Mouse (Mus musculus) cerebellum, adult (tissue): ENCODE measurements around the gene 3110009E18Rik.

Source experiments
- ATAC-seq: cut with Nextera tagmentation; 2 replicates; pipeline ENCODE4 v1.9.2; 2017; ENCODE audit warnings: mild to moderate bottlenecking, moderate library complexity, mixed read lengths; ENCODE audit not compliant: insufficient number of reproducible peaks, low FRiP score, low TSS enrichment

3110009E18Rik gene

DNA sequence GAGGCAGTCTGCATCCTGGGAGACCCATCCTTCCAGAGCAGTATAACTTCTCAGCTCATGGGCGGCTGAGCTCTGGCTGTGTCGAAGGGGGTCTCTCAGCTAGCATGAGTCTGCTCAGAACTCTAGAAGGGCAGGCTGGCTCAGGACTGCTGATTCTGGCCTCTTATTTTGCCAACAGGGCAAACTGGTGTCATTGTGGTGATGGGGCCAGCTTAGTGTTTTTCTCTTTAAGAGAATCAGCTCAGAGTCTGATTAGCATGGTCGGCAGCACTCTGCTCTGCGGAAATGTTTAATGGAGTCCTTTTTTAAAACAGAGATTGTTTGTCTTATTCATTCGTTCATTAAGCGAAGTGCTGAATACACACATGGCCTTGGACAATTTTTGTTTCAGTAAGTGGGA is 68.2 kb downstream of the 3110009E18Rik start:
- ATAC-seq = no peak

DNA sequence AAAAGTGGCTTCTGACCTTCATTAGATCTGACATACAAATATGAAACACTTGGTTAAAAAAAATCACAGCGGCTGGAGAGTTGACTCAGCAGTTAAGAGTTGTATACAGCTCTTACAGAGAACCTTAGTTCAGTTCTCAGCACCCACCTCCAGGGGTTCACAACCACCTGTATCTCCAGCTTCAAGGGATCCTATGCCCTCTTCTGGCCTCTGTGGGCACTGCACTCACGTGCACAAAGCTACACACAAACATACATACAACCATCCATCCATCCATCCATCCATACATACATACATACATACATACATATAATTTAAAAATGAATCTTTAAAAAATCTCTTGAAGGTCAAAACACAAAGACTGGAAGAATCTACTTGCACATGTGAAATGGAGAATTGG is 69.3 kb downstream of the 3110009E18Rik start:
- no peak for ATAC-seq

DNA sequence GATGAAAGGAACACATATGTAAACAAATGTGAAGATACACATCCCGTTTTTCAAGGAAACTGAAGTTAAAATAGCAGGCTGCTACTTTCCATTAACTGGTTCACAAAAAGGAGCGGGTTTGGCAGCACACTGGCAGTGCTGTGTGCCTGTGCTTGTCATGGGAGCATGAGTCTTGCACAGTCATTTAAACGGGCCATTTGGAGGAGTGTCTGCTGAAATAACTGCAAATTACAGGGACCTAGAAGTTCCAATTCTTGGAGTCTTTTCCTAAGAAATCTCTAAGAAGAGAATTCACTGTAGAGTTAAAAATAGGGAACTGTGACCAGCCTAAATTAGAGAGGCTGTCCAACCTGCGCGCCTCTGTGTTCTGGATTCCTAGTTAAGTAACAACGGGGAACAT is 70.0 kb downstream of the 3110009E18Rik start:
- ATAC-seq = no peak

DNA sequence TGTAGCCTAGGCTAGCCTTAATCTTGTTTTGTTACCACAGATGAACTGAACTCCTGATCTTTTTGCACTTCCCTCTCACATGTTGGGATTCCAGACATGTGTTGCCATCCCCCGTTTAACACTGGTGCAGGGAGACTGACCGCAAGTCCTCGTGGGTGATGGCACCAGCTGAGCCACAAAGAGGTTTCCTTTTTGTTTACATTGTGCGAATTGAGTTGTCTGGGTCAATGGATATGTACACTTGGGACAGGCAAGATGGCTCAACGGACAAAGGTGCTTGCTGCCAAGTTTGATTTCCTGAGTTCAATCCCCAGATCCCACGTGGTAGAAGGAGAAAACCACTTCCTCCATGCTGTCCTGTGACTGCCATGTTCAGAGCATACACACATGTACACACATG is 71.3 kb downstream of the 3110009E18Rik start:
- ATAC-seq = no peak

DNA sequence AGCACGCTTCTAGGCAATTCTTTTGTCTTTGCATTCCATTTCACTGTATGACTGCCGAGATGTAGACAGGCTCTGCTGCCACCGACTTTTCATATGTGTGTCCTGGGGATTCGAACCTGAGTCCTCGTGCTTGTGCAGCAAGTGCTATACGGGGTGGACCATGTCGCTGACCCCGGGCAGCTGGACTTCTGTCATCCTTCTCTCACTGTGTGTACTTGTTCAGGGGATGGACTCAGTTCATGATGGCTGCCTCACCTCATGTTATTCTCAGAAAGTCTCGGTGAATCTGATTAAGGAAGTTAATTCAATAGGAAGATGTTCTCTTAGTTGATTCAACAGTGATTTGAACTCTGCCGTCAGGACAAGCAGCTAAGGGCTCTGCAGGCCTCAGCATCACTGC is 72.6 kb downstream of the 3110009E18Rik start:
- no peak for ATAC-seq

DNA sequence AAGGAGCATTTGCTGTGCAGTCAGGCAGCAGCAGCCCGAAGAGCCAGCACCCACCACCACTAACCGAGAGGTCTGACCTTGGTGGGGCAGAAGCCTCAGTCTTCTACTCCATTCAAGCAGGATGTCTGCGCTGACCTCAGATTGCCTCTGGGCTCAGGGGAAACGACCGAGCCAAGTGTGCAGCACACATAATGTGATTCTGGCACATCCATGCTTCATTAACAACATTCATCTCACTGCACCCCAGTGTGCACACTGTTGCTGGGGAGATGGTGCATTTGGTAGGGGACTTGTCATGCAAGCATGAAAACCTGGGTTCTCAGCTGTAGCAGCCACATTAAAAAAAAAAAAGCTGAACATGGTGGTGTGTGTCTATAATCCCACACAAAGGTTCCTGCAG is 75.0 kb downstream of the 3110009E18Rik start:
- no peak for ATAC-seq

DNA sequence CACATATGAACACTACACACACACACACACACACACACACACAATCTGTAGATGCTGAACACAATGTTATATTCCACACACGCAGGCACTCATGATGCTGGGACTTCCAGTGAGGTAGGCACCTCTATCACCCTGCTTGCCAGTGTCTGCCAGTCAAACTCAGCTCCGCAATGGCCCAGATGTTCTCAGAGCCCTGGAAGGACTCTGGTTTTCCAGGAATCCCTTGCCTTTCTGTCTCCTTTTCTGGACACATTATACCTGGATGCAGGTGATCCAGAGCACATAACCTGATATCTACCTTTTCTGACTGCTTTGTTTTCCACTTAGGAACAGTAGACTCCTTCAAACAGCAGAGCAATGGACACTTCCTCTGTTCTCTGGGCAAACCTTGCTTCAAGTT is 75.7 kb downstream of the 3110009E18Rik start:
- no peak for ATAC-seq

DNA sequence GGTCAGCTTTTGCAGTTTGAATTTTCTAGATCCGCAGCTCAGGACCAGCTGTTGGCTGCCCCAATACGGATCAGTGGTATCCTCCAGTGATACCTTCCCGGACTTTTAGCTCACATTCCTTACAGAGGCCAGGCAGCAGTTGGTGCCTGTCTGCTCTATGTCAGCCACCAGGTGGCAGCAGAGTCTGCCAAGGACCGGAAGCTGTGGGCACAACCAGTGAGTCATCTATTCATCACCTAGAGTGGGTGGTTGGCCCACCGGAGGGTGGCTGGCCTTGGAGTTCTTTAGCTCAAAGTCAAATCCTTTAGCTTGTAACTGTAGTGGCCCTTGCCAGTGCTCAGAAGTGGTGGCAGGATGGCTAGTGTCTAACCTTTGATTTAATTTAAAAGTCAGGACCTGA is 76.2 kb downstream of the 3110009E18Rik start:
- ATAC-seq = peak; percentile 59; the same call in 1 of the 2 replicates

DNA sequence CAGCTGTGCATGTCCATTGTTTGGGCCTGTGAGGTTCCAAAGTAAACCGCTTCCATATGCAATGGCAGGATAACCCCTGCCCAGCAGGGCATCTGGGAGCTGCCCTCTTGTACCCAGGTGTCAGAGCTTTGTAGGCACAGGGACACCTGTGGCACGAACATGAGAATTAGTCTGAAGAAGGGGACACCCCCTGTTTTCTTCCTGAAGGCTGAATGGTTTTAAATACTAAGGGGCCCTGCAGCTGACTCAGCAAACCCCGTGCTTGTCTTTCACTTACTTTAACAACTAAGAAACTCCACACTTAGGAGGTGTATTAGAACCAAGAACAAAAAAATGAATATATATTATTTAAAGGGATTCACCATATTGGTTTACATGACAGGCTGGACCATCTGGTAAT is 77.2 kb downstream of the 3110009E18Rik start:
- no peak for ATAC-seq

DNA sequence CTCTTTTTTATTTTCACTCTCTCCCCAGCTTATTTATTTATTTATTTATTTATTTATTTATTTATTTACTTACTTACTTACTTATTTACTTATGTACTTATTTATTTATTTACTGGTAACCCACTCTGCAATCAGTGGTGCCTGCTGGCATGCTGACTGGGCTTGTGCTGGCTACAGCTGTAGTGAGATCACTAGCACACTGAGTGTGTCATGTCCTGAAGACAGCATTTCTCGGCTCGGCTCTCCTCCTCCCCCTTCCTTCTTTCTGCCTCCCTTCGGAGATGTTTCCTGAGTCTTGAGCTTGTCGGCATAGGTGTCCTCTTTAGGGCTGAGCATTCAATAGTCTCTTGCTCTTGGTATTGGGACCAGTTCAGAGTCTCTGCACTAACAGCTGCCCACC is 78.0 kb downstream of the 3110009E18Rik start:
- no peak for ATAC-seq

DNA sequence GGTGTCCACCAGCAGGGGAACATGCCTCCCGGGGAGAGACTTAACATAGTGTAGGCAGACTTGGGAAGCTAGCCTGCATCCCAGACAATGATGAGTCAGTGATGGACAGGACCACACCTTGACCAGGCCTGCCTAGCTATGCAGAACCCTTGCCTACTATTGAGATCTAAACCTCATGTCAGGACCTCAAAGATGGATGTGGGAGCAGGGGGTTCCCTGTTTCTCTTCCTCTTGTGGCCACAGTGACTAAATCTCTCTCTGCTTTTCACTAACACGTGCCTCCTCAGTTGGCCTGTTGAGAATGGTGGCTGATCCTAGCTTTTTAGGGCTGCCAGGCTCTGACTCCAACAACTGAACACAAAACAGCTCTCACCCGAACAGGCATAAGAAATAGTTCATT is 81.6 kb downstream of the 3110009E18Rik start:
- ATAC-seq = no peak

DNA sequence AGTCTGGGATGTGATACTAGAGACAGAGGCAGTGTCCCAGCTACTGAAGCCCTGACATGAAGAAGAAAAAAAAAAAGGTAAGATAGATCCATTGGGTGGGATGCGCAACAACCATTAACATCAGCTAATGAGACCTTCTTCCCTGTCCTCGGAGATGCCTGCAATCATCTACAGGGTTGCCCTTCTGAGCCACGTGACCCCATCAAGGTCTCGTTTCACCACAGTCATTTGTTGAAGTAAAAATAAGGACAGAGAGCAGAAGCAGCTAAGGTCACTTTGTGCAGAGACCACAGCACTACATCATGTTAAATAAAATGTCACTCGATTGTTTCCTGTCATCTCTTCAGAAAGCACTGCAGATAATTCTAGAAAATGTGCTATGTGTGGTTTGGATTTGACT is 82.8 kb downstream of the 3110009E18Rik start:
- ATAC-seq = no peak

DNA sequence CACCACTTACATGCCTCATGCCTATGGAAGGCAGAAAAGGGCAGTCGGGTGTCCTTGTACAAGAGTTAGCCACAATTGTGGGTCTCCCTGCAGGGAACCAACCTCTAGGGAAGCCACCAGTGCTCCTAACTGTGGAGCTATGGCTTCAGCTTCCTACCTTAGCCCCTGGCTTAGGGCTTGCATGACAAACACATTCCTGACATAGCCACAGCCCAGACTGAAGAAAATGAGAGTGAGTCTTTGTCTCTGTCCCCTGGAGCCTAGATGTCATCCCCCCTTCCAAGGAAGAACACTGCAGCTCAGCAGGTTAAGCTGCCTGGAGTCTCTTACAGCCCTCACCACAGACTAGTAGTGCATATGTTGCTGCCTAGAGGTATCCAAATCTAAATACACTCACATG is 83.8 kb downstream of the 3110009E18Rik start:
- no peak for ATAC-seq

DNA sequence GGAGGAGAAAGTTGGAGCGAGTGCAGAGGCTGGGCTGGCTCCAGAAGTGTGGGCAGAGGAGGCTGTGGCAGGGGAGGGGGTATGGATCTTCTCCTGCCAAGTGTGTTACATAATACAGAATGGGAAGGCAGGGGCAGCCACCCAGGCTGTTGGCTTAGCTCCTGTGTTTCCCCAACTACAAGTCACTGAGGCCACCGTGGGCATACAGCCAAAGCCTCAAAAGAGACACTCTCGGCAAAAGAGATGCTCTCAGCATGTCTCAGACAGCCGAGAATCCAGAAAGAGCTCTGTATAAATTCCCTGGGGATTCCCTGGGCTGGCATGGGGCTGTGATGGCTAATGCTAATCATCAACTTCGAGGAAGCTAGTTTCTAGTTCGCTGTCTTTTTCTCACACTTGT is 86.6 kb downstream of the 3110009E18Rik start:
- ATAC-seq = no peak

DNA sequence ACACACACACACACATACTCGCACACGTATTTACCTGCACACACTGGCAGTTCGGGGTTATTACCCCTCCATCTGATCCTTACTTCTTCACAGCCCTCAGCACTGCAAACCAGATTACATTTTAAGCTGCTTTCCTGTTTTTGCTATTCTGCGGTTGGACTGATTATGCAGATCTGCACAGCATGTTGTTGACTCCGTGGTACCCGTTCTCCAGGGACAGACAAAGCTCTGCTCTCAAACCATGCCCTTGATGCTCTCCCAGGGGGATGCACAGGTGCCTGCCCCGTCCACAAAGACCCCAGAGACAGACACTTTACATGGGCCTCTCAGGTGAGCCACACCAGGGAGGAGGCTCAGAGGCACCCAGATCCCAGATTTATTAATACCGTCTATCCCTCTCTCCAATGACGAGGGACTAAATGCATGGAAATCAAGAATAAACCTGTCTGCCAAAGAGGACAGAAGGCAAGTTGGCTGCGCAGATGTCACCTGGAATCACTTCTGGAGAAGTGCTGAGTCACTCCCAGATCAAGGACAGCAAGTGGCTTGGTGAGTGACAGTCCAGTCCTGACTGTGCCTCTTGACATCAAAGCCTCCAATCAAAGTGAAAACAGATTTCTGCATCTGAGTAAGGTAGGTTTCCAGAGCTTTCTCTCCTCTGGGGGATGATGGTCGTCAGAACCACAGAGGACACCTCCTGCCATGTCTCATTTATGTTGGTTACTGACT is 87.7 kb downstream of the 3110009E18Rik start:
- no peak for ATAC-seq

DNA sequence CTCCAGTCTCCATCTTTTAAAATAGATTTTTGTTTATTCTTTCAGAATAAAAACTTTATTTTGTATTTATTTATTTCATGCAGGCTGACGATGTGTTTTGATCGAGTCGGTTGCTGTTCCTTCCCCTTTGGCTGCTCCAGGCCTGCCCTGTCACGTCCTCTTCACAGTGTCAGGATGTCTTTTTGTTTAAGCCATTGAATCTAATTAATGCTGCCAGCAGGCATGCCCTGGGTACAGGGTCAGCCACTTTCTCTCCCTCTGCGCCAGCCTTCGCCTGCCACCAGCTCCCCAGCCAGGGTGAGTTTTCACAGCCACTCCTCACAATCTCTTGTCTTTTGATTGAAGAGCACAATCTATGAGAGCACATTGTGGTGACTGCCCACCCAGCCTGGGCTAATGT is 99.9 kb downstream of the 3110009E18Rik start:
- no peak for ATAC-seq

DNA sequence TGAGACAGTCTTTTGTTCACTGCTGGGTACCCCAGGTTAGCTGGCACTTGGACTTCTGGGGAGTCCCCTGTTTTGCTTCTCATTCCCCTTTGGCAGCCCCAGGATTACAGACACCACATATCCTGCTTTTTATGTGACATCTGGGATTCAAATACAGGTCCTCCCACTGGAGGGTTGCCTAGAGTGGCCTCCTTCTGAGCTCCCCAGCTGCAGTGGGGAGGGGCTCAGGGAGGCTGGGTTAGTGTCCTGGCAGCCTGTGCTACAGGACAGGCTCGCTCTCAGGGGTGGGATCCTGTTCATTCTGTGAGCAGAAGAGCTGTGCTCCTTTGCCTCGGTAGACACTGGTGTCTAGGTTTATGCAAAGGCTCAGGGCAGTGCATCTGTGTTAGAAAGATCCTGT is 100.3 kb downstream of the 3110009E18Rik start:
- no peak for ATAC-seq

DNA sequence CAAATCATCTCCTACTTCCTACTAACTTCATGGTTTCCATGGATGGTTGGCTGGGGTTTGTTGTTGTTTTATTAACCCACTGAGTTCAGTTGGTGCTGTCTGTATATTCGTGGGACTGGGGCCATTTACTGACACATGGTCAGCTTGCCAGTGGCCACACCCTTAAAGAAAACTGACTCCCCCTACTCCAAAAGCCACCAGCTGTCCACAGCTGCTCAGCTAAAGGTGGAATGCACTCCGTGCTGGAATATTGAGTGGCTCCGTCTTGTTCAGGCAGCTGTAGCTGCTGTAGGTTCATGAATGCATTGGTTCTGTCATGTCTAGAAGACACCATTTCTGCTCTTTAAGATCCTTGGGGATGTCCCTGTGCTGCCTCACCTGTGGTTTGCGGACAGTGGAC is 102.6 kb downstream of the 3110009E18Rik start:
- no peak for ATAC-seq

DNA sequence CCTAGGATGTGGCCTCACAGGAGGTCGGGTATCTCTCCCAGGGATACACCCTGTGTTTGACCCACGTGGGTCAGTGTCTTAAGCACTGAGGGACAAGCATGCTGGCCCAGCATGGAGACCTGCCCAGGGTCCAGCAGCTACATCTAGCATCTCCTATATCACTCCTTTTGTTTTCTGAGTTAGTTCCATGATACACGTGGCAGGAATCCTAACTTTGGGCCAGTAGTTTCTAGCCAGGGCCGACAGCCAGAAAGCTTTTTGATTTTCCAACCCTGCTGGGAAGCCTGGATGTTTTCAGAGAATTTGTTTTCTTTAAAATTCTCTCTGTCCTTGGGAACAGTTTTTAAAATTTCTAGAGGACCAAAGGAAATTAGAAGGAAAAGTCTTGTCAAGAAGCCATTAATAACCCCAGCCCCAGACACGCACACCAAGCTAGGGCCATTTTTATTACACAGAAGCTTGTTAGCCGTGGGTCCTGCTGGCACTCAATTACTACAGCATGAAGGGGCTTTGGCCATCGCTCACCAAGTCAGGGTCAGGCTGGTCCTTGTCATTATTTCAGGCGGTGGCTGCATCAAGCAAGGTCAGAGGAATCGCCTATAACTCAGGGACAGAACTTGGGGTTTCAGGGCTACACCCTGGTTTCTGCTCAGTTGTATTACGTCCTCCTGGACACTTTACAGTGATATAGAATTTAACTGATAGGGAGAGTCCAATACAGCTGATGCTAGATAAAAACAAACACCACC is 108.9 kb downstream of the 3110009E18Rik start:
- no peak for ATAC-seq

DNA sequence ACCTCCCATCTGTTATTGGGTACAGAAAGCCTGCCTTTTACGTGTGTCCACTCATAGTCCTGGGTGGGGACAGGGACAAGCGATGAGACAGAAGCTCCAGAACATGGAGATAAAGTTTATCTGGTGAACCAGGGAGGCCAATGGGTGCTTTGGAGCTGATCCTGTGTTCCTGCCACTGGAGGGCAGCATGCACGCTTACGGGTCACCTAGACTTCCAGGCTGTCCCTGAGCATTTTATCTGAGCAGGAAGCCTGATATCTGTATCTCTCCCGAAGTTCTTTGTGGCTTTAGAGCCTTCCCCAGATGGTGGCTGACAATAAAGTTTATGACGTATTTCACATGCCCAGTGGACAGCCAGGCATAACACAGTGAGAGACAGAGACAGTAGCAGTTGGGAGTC is 110.3 kb downstream of the 3110009E18Rik start:
- 0 out of 2 replicates have a peak, but pooled peaks have one; percentile 42 for ATAC-seq

DNA sequence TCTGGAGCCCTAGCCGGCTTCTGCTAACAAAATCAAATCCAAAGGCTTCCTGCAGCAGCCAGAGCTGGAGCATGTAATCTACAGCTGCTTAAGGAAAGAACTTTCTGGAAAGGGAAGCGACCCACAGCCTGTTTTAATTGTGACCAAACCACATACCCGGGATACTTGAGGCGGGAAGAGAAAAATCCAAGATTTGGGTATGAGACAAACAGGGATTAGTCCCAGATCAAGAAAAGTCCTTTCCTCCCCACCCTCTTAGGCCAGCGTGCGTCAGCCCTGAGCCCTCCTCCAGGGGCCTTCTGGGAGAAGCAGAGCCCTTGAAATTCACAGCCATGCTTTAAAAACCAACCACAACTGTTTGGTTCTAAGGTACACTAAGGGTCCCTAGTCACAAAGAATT is 111.2 kb downstream of the 3110009E18Rik start:
- no peak for ATAC-seq

DNA sequence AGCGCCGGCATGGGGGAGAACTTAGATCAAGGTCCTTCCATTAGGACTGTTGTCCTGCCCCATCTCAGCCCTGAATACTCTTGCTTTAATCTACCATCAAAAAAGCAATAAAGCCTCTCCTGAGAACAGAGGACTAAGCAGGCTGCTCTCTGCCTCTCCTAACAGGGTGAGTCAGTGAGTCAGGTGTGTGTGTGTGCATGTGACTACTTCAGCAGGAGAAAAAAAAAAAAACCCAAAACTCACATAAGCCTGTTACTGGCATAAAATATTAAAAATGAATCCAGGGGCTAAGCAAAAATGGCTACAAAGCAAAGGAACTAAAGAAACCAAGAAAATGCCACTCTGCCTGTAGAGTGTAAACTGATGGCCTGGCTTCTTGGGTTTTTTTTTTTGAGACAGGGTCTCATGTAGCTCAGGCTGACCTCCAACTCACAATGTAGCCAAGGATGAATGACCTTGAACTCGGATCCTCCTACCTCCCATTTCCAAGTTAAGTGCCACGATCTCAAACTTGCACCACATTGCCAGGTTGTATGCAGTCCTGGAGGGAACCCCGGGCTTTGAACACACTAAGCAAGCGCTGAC is 114.7 kb downstream of the 3110009E18Rik start:
- no peak for ATAC-seq
